Mouse (Mus musculus) hindbrain, embryonic 12.5 days (tissue): ENCODE measurements around the gene Pnpla8. TPM values are rescaled to one million over a fixed set of nuclear protein-coding genes. Genes with fewer than 3 reads are reported as not detected.

ENCODE experiments used
- ATAC-seq: fragments of 200-750 bp; cut with Nextera tagmentation; 2 replicates; pipeline ENCODE4 v1.8.0; 2017; ENCODE audit warnings: moderate TSS enrichment; ENCODE audit not compliant: low FRiP score
- H3K27ac ChIP-seq: fragments of 300-500 bp; sonication (generic); 2 replicates; pipeline ENCODE4 v1.5.1; 2016; ENCODE audit warnings: mild to moderate bottlenecking
- H3K27me3 ChIP-seq: fragments of 300-500 bp; sonication (generic); 2 replicates; pipeline ENCODE4 v1.6.1; 2016; ENCODE audit warnings: mild to moderate bottlenecking
- H3K36me3 ChIP-seq: fragments of 300-500 bp; sonication (generic); 2 replicates; pipeline ENCODE4 v1.6.1; 2016; ENCODE audit warnings: mild to moderate bottlenecking
- H3K4me1 ChIP-seq: fragments of 300-500 bp; sonication (generic); 2 replicates; pipeline ENCODE4 v1.6.1; 2016
- H3K4me2 ChIP-seq: fragments of 300-500 bp; sonication (generic); replicated peaks from 2 replicates; pipeline ENCODE4 v1.6.1; 2016; ENCODE audit warnings: mild to moderate bottlenecking
- H3K4me3 ChIP-seq: fragments of 300-500 bp; sonication (generic); 2 replicates; pipeline ENCODE4 v1.5.1; 2016; ENCODE audit warnings: mild to moderate bottlenecking
- H3K9ac ChIP-seq: fragments of 300-500 bp; sonication (generic); 2 replicates; pipeline ENCODE4 v1.6.1; 2016; ENCODE audit warnings: mild to moderate bottlenecking, moderate library complexity
- H3K9me3 ChIP-seq: fragments of 300-500 bp; sonication (generic); replicated peaks from 2 replicates; pipeline ENCODE4 v1.6.1; 2016; ENCODE audit warnings: mild to moderate bottlenecking
- WGBS: fragments of 180-500 bp; shearing (Covaris S2); methylation state at CpG from one replicate; pipeline ENCODE4 v1.1.7; 2016; 5-methylcytosine and 5-hydroxymethylcytosine counted together
- polyA plus RNA-seq: library from polyadenylated mRNA; unstranded; fragments of >200 nt; fragmentation: Nextera tagmentation; extraction: Ambion mirVana; gene quantifications from 2 replicates; pipeline ENCODE4 v1.2.1, GENCODE M21; 2016

Gene Pnpla8
- polyA plus RNA-seq, 1 experiment from 2014 or later = 97.0 TPM

DNA sequence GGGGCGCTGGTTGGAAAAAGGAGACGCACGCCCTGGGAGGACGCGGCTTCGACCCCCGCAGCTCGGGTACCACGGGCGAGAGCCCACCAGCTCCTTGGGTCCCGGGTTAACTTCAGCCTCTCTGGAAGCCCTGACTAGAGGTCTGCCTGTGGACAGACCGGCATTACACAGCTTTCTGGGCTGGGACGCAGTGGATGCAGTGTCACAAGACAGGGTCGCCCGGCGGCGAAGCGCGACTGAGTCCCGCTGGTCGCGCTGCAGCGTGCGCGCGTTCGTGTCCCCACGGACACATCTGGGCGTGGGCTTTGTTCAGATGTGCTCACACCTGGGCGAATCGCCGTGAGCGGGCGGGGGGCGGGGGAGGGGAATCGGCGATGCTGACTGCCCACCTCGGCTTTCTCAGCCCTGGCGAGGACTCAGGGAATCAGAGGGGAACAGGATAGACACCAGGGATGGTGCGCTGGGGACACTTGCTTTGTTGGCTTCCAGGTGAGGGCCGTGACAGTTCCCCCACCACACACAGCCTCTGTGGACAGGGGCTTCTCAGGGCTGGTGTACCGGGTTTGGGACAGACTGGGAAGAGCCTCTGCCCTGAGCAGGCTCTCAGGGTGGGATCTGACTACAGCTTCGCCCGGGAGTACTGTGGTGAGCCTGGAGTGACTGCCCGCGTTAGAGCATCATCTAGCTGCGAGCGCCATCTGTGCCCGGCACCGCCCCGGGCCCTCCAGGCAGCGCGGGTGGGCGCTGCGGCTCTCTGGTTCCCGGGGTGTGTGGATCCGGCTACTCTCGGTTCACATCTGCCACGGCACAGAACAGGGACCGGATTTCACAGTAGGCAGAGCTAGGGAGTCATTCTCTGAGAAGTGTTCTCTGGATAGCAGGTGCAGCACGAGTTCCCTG, 108.4 kb downstream of the Pnpla8 start:
- WGBS = under 1% methylated on average over 61 of the region's 61 CpGs
- H3K4me3 ChIP-seq = peak overlapping the region; percentile 73
- no peaks in the 10 kb centered on the region for H3K9me3 ChIP-seq
- H3K9ac ChIP-seq = peak overlapping the region; percentile 86
- no peaks in the 10 kb centered on the region for H3K36me3 ChIP-seq
- H3K4me1 ChIP-seq = peaks cover 25% of the 10 kb centered on the region
- ATAC-seq = peak; percentile 80
- no peaks in the 10 kb centered on the region for H3K27me3 ChIP-seq
- peak overlapping the region; percentile 80 for H3K4me2 ChIP-seq
- H3K27ac ChIP-seq = peak overlapping the region; percentile 95

DNA sequence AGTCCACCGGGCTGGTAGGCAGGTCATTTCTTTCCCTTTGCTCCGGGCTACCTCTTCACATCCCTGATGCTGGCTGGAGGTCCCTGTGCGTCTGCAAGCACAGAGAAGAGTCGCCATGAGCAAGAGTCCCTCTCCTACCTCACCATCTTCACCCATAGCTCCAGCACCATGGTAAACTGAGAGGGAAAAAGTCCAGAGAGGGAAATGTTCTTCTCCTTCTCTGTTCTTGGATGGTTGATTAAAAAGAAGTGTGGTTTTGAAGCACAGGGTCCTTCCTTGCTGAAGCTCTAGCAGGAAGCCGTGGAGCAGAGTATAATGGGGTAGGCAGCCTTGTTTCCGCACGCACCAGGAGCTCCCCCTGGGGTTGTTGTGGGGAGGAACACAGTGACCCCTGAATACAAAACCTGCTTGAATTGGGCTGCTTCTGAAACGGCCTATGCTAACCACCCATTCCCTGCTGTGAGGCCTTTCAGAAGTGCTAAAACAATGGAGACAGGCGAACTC, 109.1 kb downstream of the Pnpla8 start:
- Histone ChIP-seq H3K4me2 (peak overlapping the region; percentile 80), H3K27me3 (no peaks in the 10 kb centered on the region), H3K4me1 (peaks cover 25% of the 10 kb centered on the region), H3K4me3 (peak overlapping the region; percentile 73), H3K36me3 (no peaks in the 10 kb centered on the region), H3K9ac (peak overlapping the region; percentile 86), H3K9me3 (no peaks in the 10 kb centered on the region), H3K27ac (peak overlapping the region; percentile 95)
- peak; percentile 30 for ATAC-seq
- WGBS = under 1% methylated on average over 9 of the region's 9 CpGs

DNA sequence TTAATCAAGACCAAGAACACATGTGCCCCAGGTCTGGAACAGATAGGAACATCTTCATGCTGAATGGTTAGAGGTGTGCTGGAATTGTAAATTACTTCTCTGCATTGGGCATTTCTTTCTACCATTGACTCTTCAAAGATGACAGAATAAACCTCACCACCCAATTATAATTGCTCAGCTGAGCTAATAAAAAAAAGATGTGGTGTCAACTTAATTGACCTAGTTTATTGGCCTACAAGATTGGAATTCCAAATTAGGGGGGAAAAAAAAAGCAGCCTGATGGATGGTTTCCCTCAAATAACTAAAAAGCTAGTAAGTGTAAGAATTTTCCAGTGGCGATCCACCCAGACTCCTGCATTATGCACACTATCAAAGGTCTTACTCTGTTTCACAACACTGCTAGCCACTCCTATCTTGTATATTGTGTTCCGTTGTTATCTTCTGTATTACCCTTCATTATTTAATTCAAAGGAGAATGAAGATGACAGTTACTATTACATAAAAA, 116.0 kb downstream of the Pnpla8 start:
- no peak overlapping the region for H3K27ac ChIP-seq
- no peaks in the 10 kb centered on the region for H3K27me3 ChIP-seq
- 0 out of 2 replicates have a peak, but pooled peaks have one; percentile 15 for ATAC-seq
- peaks cover 14% of the 10 kb centered on the region for H3K4me1 ChIP-seq
- no peaks in the 10 kb centered on the region for H3K9me3 ChIP-seq
- 44% methylated on average over 2 of the region's 2 CpGs for WGBS
- no peak overlapping the region for H3K9ac ChIP-seq
- H3K4me2 ChIP-seq = no peak overlapping the region
- no peak overlapping the region for H3K4me3 ChIP-seq
- H3K36me3 ChIP-seq = no peaks in the 10 kb centered on the region

DNA sequence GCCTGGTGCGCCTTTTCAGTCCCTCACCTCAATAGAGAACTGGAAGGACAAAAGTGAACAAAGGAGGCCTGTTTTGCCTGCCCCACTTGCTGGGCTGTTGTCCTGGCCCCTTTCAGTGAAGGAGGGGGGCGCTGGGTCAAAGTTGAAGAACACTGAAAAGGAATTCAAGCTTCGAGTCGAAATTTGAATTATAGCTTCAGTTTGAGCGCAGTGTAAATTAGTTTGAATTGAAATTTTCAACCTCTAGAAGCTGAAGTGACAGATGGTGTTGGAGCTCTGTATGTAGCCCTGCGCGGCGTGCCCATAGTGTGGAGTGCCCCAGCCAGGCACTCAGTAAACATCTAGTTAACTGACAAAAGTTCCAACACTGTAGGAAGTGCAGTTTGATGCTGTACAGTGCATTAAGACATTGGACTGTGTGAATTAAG, 117.0 kb downstream of the Pnpla8 start:
- 17% methylated on average over 8 of the region's 8 CpGs for WGBS
- Histone ChIP-seq H3K9ac (no peak overlapping the region), H3K4me1 (peaks cover 18% of the 10 kb centered on the region), H3K4me2 (peak overlapping the region; percentile 27), H3K9me3 (no peaks in the 10 kb centered on the region), H3K27me3 (no peaks in the 10 kb centered on the region), H3K36me3 (no peaks in the 10 kb centered on the region), H3K27ac (peak overlapping the region; percentile 77), H3K4me3 (no peak overlapping the region)
- ATAC-seq = peak; percentile 94

DNA sequence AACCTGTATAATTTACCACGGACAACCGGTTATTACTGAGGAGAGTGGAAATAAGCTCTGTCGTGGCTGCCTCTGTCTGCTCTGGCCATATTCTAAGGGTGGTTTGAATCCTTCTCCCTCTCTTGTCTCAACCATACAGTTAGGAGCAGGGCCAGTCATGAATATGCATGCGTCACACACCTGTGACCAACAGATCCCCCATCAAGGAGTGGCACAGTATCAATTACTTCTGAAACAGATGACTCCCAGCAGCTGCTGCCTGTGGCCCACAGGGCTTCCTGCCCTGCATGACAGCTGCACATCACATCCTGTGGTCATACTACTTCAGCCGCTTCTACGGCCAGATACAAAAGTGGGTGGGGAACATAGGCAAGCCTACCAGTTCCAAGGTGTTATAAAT, 122.9 kb downstream of the Pnpla8 start:
- ATAC-seq = peak; percentile 66; the same call in 1 of the 2 replicates
- H3K4me3 ChIP-seq = no peak overlapping the region
- no peaks in the 10 kb centered on the region for H3K36me3 ChIP-seq
- no peaks in the 10 kb centered on the region for H3K27me3 ChIP-seq
- 58% methylated on average over 6 of the region's 6 CpGs for WGBS
- H3K27ac ChIP-seq = no peak overlapping the region
- H3K4me1 ChIP-seq = peaks cover 9% of the 10 kb centered on the region
- no peak overlapping the region for H3K4me2 ChIP-seq
- no peak overlapping the region for H3K9ac ChIP-seq
- no peaks in the 10 kb centered on the region for H3K9me3 ChIP-seq

DNA sequence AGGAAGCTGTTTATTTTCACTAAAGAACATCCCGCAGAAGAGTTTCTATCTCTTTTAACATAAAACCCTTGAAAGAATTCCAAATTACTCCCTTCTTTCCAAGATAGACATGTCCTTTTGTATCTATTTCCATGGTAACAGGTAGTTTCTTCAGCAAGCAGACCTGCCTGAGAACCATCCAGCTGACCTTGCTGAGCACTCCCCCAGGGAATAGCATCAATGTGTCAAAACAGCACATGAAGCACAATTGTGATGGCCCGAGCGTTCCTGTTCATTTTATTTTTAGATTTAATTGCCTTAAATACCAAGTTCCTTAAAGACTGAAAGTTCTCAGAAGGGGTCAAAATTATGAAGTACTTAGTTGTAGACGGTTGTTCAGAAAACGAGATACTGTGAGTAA, 124.1 kb downstream of the Pnpla8 start:
- WGBS = 47% methylated on average over 5 of the region's 5 CpGs
- no peak overlapping the region for H3K4me2 ChIP-seq
- H3K9me3 ChIP-seq = no peaks in the 10 kb centered on the region
- no peak overlapping the region for H3K9ac ChIP-seq
- H3K36me3 ChIP-seq = no peaks in the 10 kb centered on the region
- H3K4me3 ChIP-seq = no peak overlapping the region
- no peak for ATAC-seq
- peaks cover 9% of the 10 kb centered on the region for H3K4me1 ChIP-seq
- H3K27ac ChIP-seq = no peak overlapping the region
- H3K27me3 ChIP-seq = no peaks in the 10 kb centered on the region

DNA sequence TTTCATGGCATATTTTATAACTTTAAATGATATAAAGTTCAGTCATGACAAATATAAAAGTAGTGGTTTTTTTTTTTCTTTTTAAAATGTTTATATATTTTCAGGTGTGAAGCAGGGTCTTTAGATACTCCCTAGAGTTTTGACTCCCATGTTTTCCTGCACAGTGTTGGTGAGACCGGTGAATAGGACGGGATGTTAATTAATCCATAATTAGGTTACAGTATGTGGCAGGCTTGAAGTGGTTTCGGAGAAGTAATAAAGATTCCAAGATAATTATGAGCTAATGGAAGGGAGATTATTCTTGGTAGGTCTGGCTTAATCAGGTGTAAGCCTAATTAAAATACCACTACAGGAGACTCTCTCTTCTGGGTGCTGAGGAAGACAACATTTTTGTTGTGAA, 125.0 kb downstream of the Pnpla8 start:
- 58% methylated on average over 3 of the region's 3 CpGs for WGBS
- Histone ChIP-seq H3K27me3 (no peaks in the 10 kb centered on the region), H3K4me1 (peaks cover 9% of the 10 kb centered on the region), H3K27ac (no peak overlapping the region), H3K4me3 (no peak overlapping the region), H3K9me3 (no peaks in the 10 kb centered on the region), H3K4me2 (no peak overlapping the region), H3K9ac (no peak overlapping the region), H3K36me3 (no peaks in the 10 kb centered on the region)
- no peak for ATAC-seq

DNA sequence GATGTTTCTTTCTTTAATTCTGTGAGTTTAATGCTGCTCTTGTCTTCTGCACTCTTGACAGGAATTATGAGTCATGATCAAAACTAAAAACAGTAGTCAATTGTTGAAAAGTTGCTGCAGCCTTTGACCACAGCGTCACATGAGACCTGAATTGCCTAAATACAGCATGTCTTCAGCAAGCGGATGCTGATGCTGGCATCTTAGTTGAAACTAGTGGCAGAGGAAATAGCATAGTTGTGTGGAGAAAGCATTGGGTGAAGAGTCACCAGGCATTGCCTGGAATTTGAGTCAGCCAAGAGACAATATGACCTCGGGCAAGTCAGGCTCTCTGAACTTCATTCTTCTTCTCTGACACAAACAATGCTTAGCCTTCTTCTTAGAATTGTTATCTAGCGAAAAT, 133.9 kb downstream of the Pnpla8 start:
- Histone ChIP-seq H3K4me1 (0 out of 2 replicates have a peak, but pooled peaks cover 6% of the 10 kb centered on the region), H3K9me3 (no peaks in the 10 kb centered on the region), H3K27me3 (no peaks in the 10 kb centered on the region), H3K4me3 (no peak overlapping the region), H3K9ac (no peak overlapping the region), H3K27ac (no peak overlapping the region), H3K36me3 (no peaks in the 10 kb centered on the region), H3K4me2 (no peak overlapping the region)
- no peak for ATAC-seq
- WGBS = 84% methylated on average over 4 of the region's 4 CpGs

DNA sequence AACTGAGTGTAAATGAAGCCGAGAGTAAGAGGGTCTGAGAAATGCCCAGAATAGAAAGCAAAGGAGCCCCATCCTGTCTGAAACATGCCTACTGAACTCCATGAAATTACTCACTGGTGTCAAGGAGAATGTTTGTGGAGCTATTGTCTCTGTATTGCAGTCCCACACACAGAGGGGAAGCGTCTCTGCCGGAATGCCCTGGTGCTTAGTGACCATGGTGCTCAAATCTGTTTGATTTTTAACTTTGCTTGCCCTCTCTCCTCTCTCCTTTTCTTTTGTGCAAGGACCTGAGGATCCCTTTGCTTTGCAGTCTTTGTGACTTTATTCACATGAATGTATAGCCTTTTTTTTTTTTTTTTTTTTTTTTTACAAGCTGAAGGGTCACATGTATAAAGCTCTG, 136.3 kb downstream of the Pnpla8 start:
- no peak for ATAC-seq
- Histone ChIP-seq H3K27ac (no peak overlapping the region), H3K4me3 (no peak overlapping the region)

DNA sequence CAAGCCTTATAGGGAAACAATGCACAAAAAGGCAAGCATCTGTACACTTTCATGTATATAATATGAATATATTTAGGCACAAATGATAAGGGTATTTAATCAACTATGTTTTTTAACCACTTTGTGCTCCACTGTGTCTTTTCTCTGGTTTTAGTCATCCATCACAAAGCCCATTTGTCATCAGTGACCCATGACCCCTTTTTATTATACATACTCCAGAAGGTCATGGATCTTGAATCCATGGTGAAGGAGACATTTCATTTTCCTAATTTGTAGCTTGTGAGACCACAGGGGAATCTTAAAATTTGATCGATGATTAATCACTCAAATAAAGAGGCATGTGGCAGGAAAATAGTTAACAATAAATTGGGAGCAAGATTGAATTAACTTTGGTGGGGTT, 136.7 kb downstream of the Pnpla8 start:
- no peaks in the 10 kb centered on the region for H3K9me3 ChIP-seq
- ATAC-seq = no peak
- WGBS = 30% methylated on average over 1 of the region's 1 CpGs

More for the DNA sequence above, 136.3 kb downstream of the Pnpla8 start:
- no peak overlapping the region for H3K4me2 ChIP-seq
- WGBS = 16% methylated on average over 3 of the region's 3 CpGs
- no peaks in the 10 kb centered on the region for H3K27me3 ChIP-seq
- H3K9ac ChIP-seq = no peak overlapping the region
- no peaks in the 10 kb centered on the region for H3K36me3 ChIP-seq
- 0 out of 2 replicates have a peak, but pooled peaks cover 6% of the 10 kb centered on the region for H3K4me1 ChIP-seq
- no peaks in the 10 kb centered on the region for H3K9me3 ChIP-seq

DNA sequence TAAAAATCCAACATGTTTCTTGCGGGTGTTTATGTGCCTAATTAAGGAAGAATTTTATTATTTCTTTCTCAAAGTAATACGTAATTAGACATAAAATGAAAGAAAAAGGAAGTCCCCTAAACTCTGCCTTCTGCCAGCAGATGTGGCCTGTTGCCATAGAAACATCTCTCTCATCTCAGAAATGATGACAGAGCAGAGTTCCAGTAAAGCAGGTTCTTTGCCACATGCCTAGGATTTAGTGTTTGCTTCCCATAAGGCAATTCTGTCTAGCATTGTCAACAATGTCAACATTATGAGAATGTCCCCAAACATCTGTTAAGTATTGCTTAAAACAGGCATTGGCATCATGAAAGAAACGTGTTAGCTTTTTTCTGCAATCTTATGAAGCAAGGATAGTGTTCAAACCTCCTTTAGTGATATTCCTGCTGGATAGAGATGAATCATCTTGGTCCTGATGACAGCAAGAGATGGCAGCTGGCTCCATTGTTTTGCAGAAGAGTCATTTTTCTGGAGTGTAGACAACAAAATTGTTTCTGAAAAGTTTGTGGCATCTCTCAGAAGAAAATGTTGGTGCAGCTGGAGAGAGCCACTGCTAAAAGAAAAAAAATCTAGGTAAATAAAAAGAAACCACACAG, 150.0 kb downstream of the Pnpla8 start:
- no peak for ATAC-seq
- H3K27ac ChIP-seq = no peak overlapping the region; the same call in 1 of the 2 replicates
- H3K4me3 ChIP-seq = no peak overlapping the region
- no peak overlapping the region for H3K4me2 ChIP-seq
- H3K9ac ChIP-seq = no peak overlapping the region
- no peaks in the 10 kb centered on the region for H3K36me3 ChIP-seq
- peaks cover 9% of the 10 kb centered on the region; the same call in 1 of the 2 replicates for H3K4me1 ChIP-seq
- WGBS = 69% methylated on average over 3 of the region's 3 CpGs
- no peaks in the 10 kb centered on the region; the same call in 1 of the 2 replicates for H3K27me3 ChIP-seq
- no peaks in the 10 kb centered on the region for H3K9me3 ChIP-seq

More for the DNA sequence above, 136.7 kb downstream of the Pnpla8 start:
- Histone ChIP-seq H3K4me2 (no peak overlapping the region), H3K27me3 (no peaks in the 10 kb centered on the region), H3K36me3 (no peaks in the 10 kb centered on the region), H3K27ac (no peak overlapping the region), H3K4me3 (no peak overlapping the region), H3K4me1 (0 out of 2 replicates have a peak, but pooled peaks cover 6% of the 10 kb centered on the region), H3K9ac (no peak overlapping the region)
